Mouse (Mus musculus): Measurements from ENCODE around the gene Tmco4. TPM values are rescaled to one million over a fixed set of nuclear protein-coding genes. Genes with fewer than 3 reads are reported as not detected.

Gene Tmco4
- polyA plus RNA-seq, 1 experiment = 3.2 TPM

DNA sequence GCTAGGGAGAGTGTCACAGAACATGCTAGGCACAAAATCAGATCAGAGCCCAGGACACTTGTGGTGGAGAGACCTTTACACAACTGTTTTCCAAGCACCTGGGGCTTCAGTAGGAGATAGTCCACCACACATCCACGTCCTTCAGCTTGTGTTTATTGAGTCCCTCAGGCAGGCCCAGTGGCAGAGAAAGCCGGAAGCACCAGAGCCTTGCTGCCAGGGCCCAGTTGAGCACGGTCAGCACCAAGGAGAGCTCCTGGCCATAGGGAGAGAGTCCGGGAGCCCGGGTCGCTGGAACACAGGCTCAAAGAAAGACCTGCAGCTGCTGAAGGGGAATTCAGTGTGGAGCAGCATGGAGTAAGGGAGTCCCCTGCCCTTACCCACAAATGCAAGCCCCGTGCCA is 86.9 kb downstream of the Tmco4 start:
- H3K4me1 ChIP-seq = no peaks in the 10 kb centered on the region
- H3K36me3 ChIP-seq (replicated peaks; ENCODE audit: low read length) = no peaks in the 10 kb centered on the region
- H3K9me3 ChIP-seq = no peaks in the 10 kb centered on the region
- H3K4me3 ChIP-seq (replicated peaks) = no peak overlapping the region
- TF ChIP-seq FLI1 (IDR thresholded peaks at IDR 0.05; ENCODE audit: low read length) (no peak), GATA1 (IDR thresholded peaks at IDR 0.05; ENCODE audit: borderline replicate concordance, low read length) (no peak)
- peaks cover 49% of the 10 kb centered on the region for H3K27me3 ChIP-seq (replicated peaks)

DNA sequence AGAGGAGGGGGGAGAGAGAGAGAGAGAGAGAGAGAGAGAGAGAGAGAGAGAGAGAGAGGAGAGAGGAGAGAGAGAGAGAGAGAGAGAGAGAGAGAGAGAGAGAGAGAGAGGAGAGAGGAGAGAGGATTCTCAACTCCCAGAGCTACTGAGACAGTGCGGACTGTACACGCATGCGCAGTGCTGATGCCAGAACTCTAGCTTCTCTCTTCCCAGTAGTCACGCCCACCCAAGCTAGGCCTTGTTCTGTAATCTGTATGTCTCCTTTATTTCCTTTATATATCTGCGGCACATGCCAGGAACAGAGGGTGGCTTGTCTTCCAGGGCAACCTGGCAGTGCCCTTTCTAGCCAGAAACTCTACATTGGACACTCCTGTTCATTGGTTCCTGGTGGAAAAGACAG is 92.1 kb downstream of the Tmco4 start:
- no peaks in the 10 kb centered on the region for H3K36me3 ChIP-seq (replicated peaks; ENCODE audit: low read length)
- no peak overlapping the region for H3K4me3 ChIP-seq (replicated peaks)
- H3K27me3 ChIP-seq (replicated peaks) = peaks cover 65% of the 10 kb centered on the region
- H3K4me1 ChIP-seq = no peaks in the 10 kb centered on the region
- no peak for TF ChIP-seq GATA1 (IDR thresholded peaks at IDR 0.05; ENCODE audit: borderline replicate concordance, low read length)
- TF ChIP-seq FLI1 (IDR thresholded peaks at IDR 0.05; ENCODE audit: low read length) = no peak
- no peaks in the 10 kb centered on the region for H3K9me3 ChIP-seq

DNA sequence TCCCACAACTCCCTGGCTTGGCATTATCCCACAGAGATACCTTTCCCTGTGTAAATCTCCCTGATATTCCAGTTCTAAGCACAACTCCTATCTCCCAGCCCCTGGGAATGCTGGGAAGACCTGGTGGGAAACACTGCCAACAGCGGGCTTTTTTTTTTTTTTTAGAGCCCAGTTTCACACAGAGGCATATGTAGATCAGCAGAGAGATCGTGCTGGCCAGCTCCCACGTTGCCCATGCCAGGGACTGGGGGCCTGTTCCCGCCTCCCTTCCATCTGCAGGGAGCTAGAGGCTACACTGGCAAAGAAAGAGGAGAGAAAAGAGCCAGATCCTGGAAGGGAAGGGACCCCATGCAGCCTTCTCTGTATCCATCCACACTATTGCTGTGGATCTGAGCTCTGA is 95.6 kb downstream of the Tmco4 start:
- no peaks in the 10 kb centered on the region for H3K36me3 ChIP-seq (replicated peaks; ENCODE audit: low read length)
- H3K4me1 ChIP-seq = no peaks in the 10 kb centered on the region
- no peak overlapping the region for H3K4me3 ChIP-seq (replicated peaks)
- no peaks in the 10 kb centered on the region for H3K9me3 ChIP-seq
- H3K27me3 ChIP-seq (replicated peaks) = peaks cover 80% of the 10 kb centered on the region
- no peak for TF ChIP-seq FLI1 (IDR thresholded peaks at IDR 0.05; ENCODE audit: low read length)
- TF ChIP-seq GATA1 (IDR thresholded peaks at IDR 0.05; ENCODE audit: borderline replicate concordance, low read length) = no peak

DNA sequence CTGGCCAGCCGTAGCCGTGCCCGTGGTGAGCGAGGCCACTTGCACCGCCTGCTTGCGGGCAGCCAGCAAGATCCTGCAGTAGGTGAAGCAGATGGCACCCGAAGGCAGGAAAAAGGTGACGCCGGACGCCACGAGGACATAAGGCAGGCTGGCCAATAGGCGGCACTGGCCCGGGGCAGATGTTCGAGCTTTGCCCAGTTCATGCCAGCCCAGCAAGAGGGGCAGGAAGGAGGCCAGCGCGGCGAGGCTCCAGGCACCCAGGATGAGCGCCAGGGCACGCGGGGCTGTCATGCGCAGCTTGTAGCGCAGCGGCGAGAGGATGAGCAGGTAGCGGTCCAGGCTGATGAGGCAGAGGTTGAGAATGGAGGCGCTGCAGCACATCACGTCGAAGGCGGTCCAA is 101.4 kb downstream of the Tmco4 start:
- TF ChIP-seq GATA1 (IDR thresholded peaks at IDR 0.05; ENCODE audit: borderline replicate concordance, low read length) = no peak
- TF ChIP-seq FLI1 (IDR thresholded peaks at IDR 0.05; ENCODE audit: low read length) = no peak
- Histone ChIP-seq H3K27me3 (replicated peaks) (peaks cover 88% of the 10 kb centered on the region), H3K4me3 (replicated peaks) (peak overlapping the region; percentile 67)

DNA sequence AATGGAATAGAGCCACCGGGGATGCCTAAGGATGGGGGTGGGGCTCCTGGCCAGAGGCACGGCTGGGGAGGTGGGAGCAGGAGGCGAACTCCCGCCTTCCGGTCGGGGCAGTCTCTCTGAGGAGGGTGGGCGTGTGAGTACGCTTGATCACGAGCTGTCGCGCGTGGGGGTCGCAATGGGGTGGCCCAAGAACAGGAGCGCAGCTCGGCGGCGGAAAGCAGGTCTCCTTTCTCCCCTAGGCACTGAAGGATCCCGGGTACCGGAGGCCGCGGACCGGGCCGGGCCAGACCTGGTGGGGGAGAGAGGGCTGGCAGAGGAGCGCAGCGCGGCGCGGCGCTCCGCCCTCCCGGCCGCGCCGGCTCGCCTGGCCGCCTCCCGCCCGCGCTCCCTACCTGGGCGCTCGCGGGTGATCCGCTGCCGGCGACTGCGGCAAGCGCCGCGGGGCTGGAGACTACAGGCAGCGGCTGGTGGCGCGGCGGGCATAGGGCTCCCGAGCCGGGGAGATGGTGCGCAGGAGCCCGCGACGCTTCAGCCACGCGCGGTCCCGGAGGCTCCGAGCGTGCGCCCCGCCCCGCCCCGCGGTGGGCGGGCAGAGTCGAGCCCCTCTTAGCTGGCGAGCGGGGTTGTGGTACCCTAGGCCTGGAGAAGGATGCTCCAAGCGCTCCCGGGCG is 102.5 kb downstream of the Tmco4 start, which contains the start of gene Htr6:
Htr6 (minus strand) TSS at position 530 of the 671 bp plus-strand sequence.
- peaks cover 83% of the 10 kb centered on the region for H3K27me3 ChIP-seq (replicated peaks)

More for the DNA sequence above, 101.4 kb downstream of the Tmco4 start:
- Histone ChIP-seq H3K4me1 (peaks cover 21% of the 10 kb centered on the region), H3K36me3 (replicated peaks; ENCODE audit: low read length) (no peaks in the 10 kb centered on the region), H3K9me3 (no peaks in the 10 kb centered on the region)

DNA sequence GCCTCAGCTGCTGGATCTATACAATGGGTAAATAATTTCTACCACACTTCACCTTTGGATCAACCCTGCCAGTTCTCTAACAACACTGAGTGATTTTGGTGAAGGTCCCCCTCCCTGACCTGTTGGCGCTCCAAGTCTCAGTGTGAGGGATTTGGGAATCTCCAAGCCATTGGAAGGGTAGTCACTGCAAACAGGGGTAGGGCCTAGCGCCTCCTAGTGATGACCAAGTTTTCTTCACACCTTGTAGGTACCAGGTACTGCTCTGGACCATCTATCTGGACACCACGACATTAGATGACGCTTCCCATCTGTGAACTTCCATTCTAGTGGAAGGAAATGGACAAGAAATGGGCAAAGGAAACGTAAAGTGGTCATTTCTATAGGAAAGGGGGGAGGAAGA is 103.2 kb downstream of the Tmco4 start:
- H3K27me3 ChIP-seq (replicated peaks) = peaks cover 83% of the 10 kb centered on the region
- H3K4me3 ChIP-seq (replicated peaks) = no peak overlapping the region
- H3K36me3 ChIP-seq (replicated peaks; ENCODE audit: low read length) = no peaks in the 10 kb centered on the region
- peaks cover 22% of the 10 kb centered on the region for H3K4me1 ChIP-seq
- H3K9me3 ChIP-seq = no peaks in the 10 kb centered on the region
- TF ChIP-seq GATA1 (IDR thresholded peaks at IDR 0.05; ENCODE audit: borderline replicate concordance, low read length) (no peak), FLI1 (IDR thresholded peaks at IDR 0.05; ENCODE audit: low read length) (no peak)

More for the DNA sequence above, 102.5 kb downstream of the Tmco4 start, which contains the start of gene Htr6:
- TF ChIP-seq GATA1 (IDR thresholded peaks at IDR 0.05; ENCODE audit: borderline replicate concordance, low read length) (no peak), FLI1 (IDR thresholded peaks at IDR 0.05; ENCODE audit: low read length) (no peak)
- Histone ChIP-seq H3K4me1 (peaks cover 22% of the 10 kb centered on the region), H3K36me3 (replicated peaks; ENCODE audit: low read length) (no peaks in the 10 kb centered on the region), H3K4me3 (replicated peaks) (peak within 1 kb of the TSS; percentile 67), H3K9me3 (no peaks in the 10 kb centered on the region)

DNA sequence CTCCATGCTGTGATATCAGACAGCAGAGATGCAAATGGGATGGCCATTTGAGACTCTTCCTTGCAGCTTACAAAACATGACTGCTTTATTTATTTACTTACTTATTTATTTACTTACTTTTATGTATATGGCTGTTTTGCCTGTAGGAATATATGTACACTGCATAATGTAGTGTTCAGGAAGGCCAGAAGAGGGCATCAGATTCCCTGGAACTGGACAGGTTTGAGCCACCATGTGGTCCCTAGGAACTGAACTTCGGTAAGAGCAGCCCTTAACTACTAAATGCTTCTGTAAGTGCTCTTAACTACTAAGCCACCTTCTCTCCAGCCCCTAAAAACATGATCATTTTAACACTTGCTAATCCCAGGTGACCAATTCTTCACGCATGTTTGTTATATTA is 105.6 kb downstream of the Tmco4 start:
- Histone ChIP-seq H3K4me1 (peaks cover 22% of the 10 kb centered on the region), H3K36me3 (replicated peaks; ENCODE audit: low read length) (no peaks in the 10 kb centered on the region), H3K9me3 (no peaks in the 10 kb centered on the region), H3K4me3 (replicated peaks) (no peak overlapping the region), H3K27me3 (replicated peaks) (peaks cover 84% of the 10 kb centered on the region)
- no peak for TF ChIP-seq FLI1 (IDR thresholded peaks at IDR 0.05; ENCODE audit: low read length)
- TF ChIP-seq GATA1 (IDR thresholded peaks at IDR 0.05; ENCODE audit: borderline replicate concordance, low read length) = no peak

DNA sequence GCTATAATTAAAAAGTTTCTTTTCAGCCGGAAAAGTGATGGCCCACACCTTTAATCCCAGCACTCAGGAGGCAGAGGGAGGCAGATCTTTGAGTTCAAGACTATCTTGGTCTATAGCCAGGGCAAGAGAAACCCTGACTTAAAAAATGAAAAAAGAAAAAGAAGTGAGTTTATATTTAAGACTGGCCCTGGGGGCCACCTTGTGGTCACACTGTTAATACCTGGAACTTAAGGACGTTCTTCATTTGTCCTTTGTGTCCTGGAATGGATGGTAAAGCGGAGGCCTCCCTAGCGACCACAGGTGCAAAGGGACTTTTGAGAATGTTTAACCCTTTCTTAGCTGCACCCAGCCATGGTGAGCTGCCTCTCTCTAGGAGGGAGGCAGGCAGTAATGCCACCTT is 106.0 kb downstream of the Tmco4 start:
- peaks cover 22% of the 10 kb centered on the region for H3K4me1 ChIP-seq
- no peak for TF ChIP-seq FLI1 (IDR thresholded peaks at IDR 0.05; ENCODE audit: low read length)
- TF ChIP-seq GATA1 (IDR thresholded peaks at IDR 0.05; ENCODE audit: borderline replicate concordance, low read length) = no peak

DNA sequence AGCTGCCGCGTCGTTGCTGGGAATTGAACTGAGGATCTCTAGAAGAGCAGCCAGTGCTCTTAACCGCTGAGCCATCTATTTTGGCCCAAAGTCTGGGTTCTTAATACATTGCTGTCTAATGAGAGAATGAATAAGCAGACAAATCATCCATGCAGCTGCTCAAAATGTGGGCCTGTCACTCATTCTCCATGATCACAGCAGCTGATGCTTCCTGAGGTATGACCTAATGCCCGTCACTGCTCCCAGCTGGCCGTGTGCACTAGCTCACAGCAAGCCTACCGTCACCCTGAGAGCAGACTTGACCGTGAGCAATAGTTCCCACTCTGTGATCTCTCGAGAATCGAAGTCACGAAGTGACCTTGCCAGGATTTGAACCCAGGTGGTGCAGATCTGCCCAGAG is 106.8 kb downstream of the Tmco4 start:
- no peak overlapping the region for H3K4me3 ChIP-seq (replicated peaks)
- no peaks in the 10 kb centered on the region for H3K36me3 ChIP-seq (replicated peaks; ENCODE audit: low read length)
- H3K27me3 ChIP-seq (replicated peaks) = peaks cover 80% of the 10 kb centered on the region
- no peak for TF ChIP-seq FLI1 (IDR thresholded peaks at IDR 0.05; ENCODE audit: low read length)
- TF ChIP-seq GATA1 (IDR thresholded peaks at IDR 0.05; ENCODE audit: borderline replicate concordance, low read length) = no peak
- H3K4me1 ChIP-seq = peaks cover 16% of the 10 kb centered on the region
- H3K9me3 ChIP-seq = no peaks in the 10 kb centered on the region

More for the DNA sequence above, 106.0 kb downstream of the Tmco4 start:
- no peak overlapping the region for H3K4me3 ChIP-seq (replicated peaks)
- H3K27me3 ChIP-seq (replicated peaks) = peaks cover 83% of the 10 kb centered on the region
- no peaks in the 10 kb centered on the region for H3K9me3 ChIP-seq
- H3K36me3 ChIP-seq (replicated peaks; ENCODE audit: low read length) = no peaks in the 10 kb centered on the region

DNA sequence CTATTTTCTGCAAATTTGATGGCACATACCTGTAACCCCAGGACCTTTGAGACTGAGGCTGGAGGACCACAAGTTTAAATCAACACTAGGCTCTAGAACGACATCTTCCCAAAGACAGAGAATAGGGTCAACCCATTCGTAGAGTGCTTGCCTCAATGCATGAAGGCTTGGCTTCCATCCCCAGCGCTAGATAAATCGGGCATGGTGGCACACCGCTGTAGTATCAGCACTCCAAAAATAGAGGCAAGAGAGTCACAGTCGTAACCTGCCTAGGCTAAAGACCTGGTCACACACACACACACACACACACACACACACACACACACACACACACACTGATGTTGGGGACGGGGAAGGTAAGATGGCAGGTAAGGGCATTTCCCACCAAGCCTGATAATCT is 107.6 kb downstream of the Tmco4 start:
- Histone ChIP-seq H3K27me3 (replicated peaks) (peaks cover 80% of the 10 kb centered on the region), H3K4me1 (peaks cover 11% of the 10 kb centered on the region), H3K9me3 (no peaks in the 10 kb centered on the region), H3K4me3 (replicated peaks) (no peak overlapping the region), H3K36me3 (replicated peaks; ENCODE audit: low read length) (no peaks in the 10 kb centered on the region)
- TF ChIP-seq GATA1 (IDR thresholded peaks at IDR 0.05; ENCODE audit: borderline replicate concordance, low read length) (no peak), FLI1 (IDR thresholded peaks at IDR 0.05; ENCODE audit: low read length) (no peak)
